Mouse (Mus musculus) monocyte, adult 2 months (primary cell): ENCODE data around the gene Slc51b.

Experiments used
- DNase-seq, 2 experiments: peaks; one replicate each; pipeline ENCODE4 v3.0.0; 2022; ENCODE audit warnings: low spot score in 2 of 2, low read depth in 1 of 2

The Slc51b gene

DNA sequence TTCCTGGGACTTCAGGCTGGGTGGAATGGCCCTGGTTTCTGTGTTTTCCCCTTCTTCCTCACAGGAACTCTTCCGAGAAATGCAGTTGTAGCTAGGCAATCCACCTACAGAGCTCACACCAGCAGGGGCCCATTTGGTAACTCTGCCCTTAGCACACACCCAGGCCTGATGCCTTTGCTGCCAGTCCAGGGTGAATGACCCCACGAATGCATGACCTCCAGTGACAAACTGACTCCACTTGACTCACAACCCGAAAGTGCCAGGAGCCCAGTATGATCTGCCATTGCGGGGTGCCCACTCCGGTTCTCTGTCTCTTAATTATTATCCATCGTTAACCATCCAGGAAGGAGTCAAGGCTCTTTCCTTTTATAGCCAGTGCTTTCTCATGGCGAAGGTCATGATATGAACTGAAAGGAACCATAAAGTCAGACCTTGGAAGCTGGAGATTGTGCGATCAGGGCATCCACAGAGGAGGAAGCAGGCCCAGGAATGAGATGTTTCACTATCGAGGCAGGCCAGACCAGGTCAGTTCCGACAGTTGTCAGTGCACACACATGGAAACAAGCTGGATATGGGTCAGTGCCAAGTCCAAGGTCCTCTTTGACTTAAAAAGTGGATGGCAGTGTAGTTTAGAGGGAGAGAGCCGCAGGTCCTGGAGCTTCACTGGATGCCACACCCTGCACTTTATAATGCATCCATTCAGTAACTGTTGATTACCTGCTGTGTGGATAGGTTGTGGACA, at the start of gene Slc51b:
Slc51b (minus strand) TSS at position 196 of the 742 bp plus-strand sequence.
- DNase-seq = no peak

DNA sequence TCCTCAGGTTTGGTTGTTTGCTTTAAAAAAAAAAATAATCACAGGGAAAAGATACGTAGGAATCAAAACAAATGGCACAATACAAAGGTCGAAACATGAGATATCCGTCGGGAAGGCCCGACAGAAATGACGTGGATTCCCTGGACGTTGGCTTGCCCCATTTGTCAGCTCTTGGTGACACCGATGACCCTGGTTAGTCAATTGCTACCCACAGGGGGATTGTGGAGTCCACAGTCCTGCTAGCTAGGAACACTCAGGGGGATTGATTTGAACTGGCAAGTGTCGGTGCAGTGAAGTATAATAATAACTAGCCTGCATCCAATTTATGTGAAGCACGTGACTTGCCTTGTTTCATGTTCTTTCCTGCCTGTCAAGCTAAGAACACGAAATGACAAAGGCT, 44.9 kb upstream of the Slc51b start:
- no peak for DNase-seq

DNA sequence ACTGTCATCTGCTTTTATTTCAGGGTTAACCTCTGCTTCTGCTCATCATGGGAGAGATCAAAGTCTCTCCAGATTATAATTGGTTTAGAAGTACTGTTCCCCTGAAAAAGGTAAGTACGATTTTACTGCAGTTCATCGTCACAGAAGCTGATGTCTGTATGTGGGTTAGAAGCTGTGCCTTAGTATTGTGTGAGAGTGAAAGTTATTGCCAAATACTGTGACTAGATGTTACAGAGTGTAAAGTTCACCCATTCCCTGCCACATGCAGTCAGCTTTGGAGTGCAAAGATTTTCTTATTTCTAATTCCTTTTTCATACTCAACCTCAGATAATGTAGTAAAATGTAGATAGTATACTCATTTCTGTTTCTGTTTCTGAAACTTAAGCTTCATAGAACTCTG, 42.5 kb upstream of the Slc51b start:
- no peak for DNase-seq

DNA sequence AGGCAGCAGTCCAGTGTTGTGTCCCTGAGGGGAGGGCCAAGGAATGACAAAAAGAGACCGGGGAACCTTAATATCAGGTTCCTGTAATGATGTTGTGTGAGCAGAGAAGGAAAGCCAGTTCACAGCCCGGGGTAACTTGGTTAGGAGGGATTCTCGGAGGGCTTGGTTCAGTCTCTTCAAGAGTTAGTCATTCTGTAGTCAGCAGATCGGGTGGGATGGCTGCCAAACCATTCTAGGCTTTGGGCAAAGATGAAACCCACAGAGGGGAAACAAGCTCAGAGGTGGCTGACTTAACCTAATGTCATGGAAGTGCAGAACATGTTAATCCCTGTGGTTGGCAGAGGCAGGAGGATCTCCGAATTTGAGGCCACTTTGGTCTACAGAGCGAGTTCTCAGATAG, 41.4 kb upstream of the Slc51b start:
- DNase-seq = no peak

DNA sequence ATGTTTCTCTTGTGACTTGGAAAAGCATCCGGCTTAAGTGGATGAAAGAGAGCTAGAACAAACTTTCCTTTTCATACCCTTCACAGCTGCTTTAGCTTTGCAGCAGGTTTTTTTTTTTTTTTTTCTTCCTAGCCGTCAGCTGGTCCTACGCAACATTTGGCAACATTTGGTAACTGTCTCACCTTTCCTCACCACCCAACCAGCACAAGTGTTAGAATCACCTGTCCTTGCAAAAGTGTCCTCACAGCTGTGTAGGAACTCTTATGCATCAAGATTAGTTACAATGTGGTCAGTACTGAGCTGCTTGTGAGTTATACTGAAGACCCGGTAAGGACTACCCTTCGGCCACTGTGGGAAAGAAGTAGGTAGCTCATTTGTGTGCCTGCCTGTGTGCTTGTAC, 39.8 kb upstream of the Slc51b start:
- DNase-seq = no peak

DNA sequence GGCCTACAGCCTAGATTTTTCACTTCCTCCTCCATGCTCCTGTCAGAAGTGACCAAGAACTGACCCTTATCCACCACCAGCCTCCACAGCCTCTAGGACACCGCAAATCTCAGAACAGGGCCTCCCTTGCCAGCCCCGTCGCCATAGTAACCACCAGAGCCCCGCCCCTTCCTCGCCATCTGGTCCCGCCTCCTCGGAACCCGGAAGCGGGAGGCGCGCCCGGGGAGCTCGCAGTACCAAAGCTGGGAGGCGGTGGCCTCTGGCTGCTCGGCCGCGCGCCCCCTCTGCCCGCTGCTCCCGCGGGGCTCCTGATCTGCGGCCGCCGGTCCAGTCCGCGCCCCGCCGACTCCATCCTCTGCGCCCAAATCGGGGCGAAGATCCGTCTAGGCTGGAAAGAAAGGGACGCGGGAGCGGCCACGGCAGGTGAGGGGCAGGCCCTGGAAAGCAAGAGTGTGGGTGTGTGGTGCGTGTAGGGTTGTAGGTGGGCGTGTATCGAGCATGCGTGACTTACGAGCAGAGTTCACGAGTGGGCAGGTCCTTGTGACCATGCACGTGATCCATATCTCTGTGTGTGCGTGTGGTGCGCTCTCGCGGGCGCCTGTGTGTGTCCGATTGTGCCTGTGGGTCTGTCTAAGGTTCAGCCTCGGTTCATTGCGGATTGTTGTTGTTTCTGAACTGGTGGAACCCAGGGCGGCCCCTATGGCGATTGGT, 38.1 kb upstream of the Slc51b start, which contains the start of gene Spg21:
Spg21 (plus strand) TSS at position 216 of the 711 bp plus-strand sequence.
- peak; percentile 94 to 98 for DNase-seq

DNA sequence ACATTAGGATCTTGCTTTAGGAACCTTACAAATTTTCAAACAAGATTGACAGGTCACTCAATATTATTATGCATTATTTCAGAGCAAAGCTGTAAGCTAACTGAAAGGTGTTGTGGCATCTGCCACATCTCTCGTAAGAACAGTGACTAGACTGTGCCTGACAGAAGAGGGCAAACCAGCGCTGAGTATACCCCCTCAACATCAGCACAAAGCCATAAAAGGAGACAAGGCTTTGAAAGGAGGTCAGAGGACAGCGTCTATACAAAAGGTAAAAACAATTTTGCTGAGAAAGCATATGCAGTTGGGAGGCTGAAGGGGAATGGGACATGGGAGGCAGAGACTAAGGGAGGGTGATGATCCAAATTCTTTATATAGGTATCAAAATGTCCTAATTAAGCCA, 37.4 kb upstream of the Slc51b start:
- DNase-seq = no peak

DNA sequence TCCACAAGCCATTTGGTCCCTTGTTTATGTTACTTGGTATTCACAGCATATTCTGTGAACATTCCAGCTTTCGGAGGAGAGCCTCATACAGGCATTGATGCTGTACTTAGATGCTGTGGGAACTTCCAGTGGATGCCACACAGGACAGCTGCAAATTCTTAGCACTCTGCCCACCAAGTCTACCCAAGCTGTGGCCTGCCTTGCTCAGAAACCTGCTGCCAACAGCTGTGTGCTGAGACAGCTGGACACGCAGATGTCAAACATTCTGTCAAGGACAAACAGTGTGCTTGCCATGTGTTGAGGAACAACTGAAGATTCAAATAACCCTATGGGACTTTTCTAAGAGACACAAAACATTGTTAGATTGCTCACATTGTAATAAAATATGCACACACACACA, 36.2 kb upstream of the Slc51b start:
- no peak for DNase-seq

DNA sequence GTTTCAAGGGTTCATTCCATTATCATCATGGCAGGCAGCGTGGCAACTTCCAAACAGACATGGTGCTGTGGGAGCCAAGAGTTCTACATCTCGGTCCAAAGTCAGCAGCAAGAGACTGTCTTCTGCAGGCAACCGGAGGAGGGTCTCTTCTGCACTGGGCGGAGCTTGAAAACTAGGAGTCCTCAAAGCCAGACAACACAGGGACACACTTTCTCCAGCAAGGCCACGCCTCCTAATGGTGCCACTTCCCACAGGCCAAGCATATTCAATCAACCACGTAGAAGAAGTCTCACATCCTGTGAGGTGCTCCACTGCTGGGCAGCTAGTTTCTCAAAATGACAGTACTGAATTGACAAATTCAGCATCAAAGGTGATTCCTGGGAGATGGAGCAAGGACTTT, 25.2 kb upstream of the Slc51b start:
- DNase-seq = no peak

DNA sequence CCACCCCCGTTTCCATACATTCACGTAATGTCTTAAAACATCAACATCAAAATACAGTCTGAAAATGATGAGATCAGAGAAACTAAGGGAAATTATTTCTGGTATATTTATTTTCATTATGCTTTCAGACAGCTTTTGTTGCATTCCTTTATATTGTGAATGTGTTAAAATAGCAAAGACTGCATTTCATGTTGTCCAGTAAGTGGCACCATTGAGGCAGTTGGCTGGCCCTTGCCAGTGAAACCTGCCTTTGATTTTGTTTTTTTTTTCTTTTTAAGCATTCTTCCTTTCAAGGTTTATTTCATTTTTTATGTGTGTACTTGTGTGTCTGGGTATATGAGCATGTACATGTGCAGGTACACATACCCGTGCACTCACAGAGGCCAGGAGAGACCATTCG, 21.9 kb upstream of the Slc51b start:
- no peak for DNase-seq

DNA sequence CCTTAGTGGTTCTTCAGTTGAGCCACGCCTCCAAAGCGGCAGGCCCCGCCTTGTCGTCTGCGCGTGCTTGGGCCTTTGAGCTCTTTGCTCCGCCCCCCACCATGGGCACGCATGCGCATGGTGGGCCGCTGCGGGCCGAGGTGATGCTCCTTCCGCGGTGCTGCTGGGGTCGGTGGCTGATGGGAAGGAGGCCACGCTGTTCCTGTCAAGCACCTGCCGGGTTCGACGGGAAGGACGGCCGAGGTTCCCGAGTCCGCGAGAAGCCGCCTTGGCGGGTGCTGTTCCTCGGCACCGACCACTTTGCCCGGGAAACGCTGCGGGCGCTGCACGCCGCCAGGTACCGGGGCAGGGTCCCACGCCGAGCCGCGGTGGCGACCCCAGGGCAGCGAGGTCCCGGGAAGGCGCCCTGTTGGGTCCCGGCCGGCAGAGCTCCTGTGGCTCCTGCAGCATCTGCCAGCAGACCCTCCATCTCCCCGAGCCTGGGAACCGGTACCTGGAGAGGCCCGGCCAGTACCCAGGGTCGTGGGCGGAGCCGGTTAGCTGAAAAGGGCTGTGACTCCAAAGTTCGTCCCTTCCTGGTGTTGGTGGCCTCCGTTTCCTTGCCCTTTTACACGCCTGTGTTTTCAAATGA, 13.0 kb upstream of the Slc51b start, which contains the start of gene Mtfmt:
Mtfmt (plus strand) TSS at position 112 of the 631 bp plus-strand sequence.
- DNase-seq = peak; percentile 78 to 88

DNA sequence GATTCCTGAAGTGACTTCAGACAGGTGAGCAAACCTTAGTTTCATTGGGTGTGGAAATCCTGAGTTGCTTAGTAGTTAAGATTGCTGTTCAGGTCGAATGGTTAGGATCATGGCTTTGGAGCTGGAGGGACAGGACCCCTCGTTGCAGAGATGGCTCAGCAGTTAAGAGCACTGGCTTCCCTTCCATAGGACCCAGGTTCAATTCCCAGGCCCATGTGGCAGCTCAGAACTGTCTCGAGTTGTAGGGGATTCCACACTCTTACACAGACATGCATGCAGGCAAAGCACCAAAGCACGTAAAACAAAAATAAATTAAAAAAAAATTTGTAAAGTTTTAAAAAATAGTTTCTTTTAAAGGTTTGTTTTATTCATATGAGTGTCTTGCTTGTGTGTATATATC, 12.5 kb upstream of the Slc51b start:
- DNase-seq = no peak

DNA sequence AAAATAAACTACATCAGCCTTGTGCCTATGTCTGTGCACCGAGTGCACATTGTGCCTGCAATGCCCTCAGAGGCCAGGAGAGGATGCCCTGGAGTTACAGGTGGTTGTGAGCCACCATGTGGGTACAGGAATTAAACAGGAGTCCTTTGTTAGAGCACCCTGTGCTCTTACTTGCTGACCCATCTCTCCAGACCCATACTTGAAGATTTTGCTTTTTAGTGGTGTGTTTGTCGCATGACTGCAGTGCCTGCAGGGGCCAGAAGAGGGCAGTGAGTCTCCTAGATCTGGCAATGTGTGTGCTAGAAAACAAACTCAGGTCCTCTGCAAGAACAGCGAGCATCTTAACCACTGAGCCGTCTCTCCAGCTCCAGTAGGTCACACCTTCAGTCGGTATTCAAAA, 11.4 kb upstream of the Slc51b start:
- peak; percentile 29 to 44 for DNase-seq

DNA sequence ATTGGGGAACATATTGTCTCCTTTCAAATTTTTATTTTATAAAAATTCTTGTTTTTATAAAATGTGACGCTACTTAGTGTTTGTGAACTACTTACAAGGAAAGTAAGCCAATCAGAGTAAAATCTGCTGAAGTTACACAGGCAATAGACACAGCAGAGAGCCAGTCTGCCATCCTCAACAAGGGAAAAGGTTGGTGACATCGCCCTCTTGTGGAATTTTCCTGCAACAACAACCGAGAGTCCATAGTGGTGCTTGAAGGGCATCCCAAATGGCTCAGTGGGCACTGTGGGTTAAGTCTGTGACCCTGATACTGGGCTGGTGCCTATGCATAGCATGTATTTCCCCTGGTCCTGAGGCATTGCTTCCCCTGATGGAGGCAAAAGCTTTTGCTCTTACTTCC, 9.5 kb upstream of the Slc51b start:
- DNase-seq = peak; percentile 37 to 66

DNA sequence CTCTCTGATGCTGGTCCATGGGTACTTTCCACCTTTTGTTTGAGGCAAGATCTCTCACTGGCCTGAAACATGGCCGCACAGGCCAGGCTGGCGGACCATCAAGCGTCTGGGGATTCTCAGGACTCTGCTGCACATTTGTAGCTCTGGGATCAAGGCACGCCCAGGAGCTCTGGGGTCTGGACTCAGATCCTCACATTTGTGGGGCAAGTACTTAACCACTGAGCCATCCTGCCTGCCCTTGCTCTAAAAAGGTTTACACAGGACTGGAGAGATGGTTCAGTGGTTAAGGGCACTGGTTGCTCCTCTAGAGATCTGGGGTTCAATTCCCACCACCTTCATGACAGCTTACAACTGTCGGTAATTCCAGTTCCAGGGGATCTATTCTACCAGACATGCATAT, 8.2 kb upstream of the Slc51b start:
- no peak for DNase-seq

DNA sequence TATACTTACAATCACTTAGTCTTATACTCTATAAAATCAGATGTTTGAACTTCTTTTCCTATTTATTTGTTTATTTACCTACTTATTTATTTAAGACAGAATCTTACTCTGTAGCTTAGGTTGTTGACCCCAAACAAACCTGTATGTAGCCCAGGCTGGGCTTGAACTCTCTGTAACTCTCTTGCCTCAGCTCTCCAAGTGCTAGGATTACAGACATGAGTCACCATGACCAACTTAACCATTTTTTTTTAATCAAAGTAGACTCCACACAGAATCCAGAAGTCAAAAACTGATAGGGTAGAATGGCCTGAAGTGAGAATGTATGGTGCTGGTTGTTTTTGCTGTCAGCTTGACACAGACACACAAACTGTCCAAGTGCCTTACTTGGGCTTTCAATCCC, 7.6 kb upstream of the Slc51b start:
- DNase-seq = no peak

DNA sequence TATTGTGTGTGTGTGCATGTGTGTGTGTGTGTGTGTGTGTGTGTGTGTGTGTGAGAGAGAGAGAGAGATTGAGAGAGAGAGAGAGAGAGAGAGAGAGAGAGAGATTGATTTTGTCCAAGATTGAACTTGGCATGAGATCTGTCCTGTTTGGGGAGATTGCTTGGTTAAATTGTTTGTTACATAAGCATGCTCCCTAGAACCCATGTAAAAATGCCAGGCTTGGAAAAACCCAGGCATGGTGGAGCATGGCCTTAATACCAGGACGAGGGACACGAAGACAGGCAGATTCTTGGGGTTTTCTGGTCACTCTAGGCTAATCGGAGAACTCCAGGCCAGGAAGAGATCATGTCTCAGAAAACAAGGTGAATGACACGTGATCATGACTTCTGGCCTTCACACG, 5.2 kb upstream of the Slc51b start:
- no peak for DNase-seq

DNA sequence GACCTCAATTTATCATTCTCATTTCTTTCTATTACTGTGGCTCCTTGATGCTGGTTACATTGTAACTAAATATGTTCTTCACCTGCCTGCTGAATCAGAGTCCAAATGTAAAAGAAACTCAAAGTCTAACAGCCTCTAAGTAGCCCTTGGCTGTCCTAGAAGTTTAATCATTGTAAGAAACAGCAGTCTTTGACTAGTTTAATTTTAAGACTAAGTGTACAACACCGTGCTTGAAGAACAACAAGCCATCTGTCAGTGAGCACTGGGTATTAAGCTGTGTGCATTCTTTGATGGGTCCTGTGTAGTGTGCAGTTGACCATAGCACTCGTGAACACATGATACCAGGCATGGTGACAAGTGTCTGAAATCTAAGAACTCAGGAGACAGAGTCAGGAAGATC, 4.8 kb upstream of the Slc51b start:
- no peak for DNase-seq

DNA sequence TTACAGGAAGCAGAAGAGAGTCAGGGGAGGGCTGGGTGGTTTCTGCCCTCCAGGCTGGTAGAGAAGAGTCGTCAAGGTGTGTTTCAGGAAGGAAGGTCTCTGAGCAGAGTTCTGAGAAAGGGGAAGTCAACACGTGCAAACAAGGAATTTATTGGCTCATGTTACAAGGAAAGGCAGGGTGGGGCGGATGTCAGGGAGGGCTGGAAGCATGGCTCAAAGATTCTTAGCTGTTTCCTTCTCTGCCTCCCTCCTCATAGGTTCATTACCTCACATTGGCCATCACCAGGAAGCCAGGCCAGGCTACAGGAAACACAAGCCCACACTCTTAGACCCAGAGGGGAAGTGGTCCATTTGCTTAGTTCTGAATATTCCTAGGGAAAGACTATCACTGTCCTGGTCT, 1.6 kb upstream of the Slc51b start:
- no peak for DNase-seq

DNA sequence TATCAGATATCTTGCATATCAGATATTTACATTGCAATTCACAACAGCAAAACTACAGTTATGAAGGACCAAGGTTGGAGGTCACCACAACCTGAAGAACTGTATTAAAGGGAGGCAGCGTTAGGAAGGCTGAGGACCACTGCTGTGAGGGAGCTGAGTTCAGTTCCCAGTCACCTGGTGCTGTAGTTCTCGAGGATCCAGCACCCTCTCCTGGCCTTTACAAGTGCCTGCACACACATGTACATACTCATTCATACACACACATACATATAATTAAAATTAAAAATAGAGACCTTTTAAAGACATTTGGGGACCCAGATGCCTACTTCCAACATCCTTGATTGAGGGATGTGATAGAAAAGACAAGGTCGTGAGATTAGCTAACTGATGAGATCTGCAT, 3.1 kb downstream of the Slc51b start:
- DNase-seq = no peak

DNA sequence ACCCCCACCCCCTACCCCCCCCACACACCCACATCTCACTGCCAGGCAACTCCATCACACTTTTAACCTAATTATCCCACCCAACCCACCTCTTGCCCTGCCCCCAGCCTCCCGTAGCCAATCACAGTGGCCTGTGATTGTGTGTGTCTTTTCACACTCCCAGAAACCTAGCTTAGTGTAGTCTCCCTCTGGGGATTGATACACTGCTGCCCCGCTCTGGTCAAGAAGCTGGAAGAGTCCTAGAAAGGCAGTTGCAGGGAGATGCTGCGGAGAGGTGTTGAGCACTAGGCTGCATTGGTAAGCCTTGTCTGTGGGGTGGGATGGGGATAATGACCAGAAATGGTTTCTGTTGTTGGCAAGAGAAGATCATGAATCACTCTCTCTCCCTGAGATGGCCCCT, 5.0 kb downstream of the Slc51b start:
- DNase-seq = no peak

DNA sequence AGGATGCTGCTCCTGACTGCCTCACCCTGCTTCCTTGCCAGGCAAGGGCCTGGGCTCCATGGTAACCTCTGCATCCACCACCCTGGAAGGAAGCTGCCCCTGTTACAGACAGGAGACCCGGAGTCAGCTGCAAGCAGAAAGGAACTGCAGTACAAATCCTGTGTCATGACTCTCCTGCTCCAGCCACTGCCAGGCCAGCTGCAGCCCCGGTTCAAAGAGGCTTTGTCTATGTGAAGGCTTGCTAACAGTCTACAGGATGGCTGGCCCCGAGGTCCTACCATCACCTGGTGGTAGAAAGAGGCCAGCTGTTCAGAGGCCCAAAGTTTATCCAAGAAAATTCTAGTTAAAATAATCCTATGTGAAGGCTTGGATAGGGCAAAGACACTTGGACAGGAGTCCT, 11.4 kb downstream of the Slc51b start:
- DNase-seq = no peak
